Mouse (Mus musculus) megakaryocyte, embryonic 14.5 days (primary cell): ENCODE results near the gene Pfpl. TPM values are rescaled to one million over a fixed set of nuclear protein-coding genes. Genes with fewer than 3 reads are reported as not detected.

Experiments
- H3K27me3 ChIP-seq: replicated peaks from 2 replicates; pipeline ENCODE3; 2012; ENCODE audit warnings: inconsistent platforms
- H3K36me3 ChIP-seq: replicated peaks from 2 replicates; pipeline ENCODE3; 2012; ENCODE audit warnings: low read length, inconsistent platforms, mixed read lengths
- H3K4me1 ChIP-seq: 2 replicates; pipeline ENCODE4 v1.6.1; 2012; ENCODE audit warnings: inconsistent platforms
- H3K4me3 ChIP-seq: replicated peaks from 2 replicates; pipeline ENCODE3; 2012; ENCODE audit warnings: moderate library complexity, mild to moderate bottlenecking, inconsistent platforms
- H3K9me3 ChIP-seq: 2 replicates; pipeline ENCODE4 v1.6.1; 2012; ENCODE audit warnings: inconsistent platforms
- FLI1 ChIP-seq: IDR thresholded peaks from 2 replicates; pipeline ENCODE4 v1.6.1; 2012; ENCODE audit warnings: low read length, inconsistent platforms, mixed read lengths
- GATA1 ChIP-seq: IDR thresholded peaks from 3 replicates; pipeline ENCODE4 v1.6.1; 2012; ENCODE audit warnings: mixed read lengths, low read length, inconsistent platforms, borderline replicate concordance
- polyA plus RNA-seq: library from polyadenylated mRNA; stranded (reverse); fragments of >175 nt; gene quantifications from 2 replicates; pipeline ENCODE4 v1.2.3, GENCODE M21; 2012; ENCODE audit warnings: low replicate concordance; ENCODE audit not compliant: insufficient read depth

Gene Pfpl
- polyA plus RNA-seq, 1 experiment = not detected

DNA sequence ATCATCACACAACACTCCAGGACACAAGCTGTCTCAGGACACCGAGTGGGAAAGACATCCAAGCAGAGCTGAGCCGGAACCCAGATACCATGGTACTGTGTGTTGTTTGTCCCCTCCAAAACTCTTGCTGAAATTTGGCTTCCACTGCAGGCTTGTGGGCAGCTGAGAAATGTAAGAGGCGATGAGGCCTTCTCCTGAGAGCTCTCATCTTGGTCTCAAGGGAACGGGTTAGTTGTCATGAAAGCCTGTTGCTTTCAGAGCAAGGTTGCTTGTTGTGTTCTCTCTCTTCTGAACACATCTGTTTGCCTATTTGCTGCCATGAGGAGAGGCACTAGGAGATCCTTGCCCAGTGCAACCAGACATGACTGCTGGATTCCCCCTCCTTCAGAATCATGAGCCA lies 46.2 kb downstream of the Pfpl start:
- peaks cover 46% of the 10 kb centered on the region for H3K36me3 ChIP-seq
- H3K4me3 ChIP-seq = no peak overlapping the region
- H3K27me3 ChIP-seq = no peaks in the 10 kb centered on the region
- TF ChIP-seq FLI1 = no peak
- no peak for TF ChIP-seq GATA1
- peaks cover 83% of the 10 kb centered on the region for H3K4me1 ChIP-seq
- no peaks in the 10 kb centered on the region for H3K9me3 ChIP-seq

DNA sequence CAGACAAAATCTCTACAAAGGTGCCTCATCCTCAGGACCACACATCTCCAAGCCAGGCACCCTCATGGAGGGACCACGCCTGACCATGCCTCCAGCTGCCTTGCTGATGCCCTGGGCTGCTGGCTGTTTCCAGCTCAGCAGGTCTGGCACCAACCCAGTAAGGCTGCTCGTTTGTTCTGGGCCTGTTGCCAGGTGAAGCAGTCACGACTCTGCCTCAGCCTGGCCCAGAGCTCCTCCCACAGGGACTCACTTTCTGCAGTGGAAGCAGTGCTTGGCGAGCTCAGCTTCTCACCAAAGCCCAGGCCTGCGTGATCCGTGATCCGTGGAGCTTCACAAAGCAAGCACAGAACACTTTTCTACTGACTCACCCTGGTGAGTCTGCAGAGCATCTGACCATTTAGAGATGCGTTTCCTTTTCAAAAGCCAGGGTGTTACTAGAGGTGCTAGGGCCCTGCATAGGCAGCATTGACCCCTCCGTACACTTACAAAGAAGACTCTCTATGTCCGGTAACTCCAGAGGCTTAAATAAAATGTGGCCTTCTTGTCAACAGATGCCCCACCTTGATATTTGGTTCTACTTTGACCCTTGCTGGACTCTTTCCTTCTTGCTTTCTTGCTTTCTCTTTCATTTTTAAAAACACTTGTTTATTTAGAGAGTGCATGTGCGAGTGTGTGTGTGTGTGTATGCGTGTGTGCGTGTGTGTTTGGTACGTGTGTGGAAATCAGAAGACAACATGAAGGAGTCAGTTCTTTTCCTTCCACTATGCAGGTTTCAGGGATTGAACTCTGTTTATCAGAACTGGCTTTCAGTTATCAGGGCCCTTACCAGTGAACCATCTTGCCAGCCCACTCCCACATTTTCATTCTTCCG lies 47.9 kb downstream of the Pfpl start:
- TF ChIP-seq FLI1 (no peak), GATA1 (no peak)
- Histone ChIP-seq H3K36me3 (peaks cover 49% of the 10 kb centered on the region), H3K4me3 (peak overlapping the region; percentile 62), H3K9me3 (no peaks in the 10 kb centered on the region), H3K27me3 (no peaks in the 10 kb centered on the region), H3K4me1 (peaks cover 82% of the 10 kb centered on the region)

DNA sequence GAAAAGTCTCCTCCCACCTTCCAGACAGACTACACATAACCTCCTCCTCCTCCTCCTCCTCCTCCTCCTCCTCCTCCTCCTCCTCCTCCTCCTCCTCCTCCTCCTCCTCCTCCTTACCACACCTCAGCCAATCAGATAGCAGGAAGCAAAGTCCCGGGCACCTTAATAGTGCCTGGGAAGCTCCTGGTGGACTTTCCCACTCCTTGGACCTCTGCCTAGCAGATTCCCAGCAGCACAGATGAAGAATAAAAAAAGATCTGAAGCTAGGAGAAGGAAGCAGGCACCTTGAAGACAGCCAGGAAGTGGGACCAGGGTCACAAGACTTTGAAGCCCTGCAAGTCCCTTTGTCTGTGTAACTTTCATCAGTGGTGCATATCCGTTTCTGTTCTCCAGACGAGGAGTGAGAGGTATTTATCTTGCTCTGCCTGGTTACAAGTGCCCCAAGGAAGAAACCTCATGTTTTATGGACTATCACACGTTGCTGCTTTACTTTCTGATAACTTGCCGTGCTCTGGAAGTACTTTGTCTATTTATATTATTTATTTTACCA lies 49.1 kb downstream of the Pfpl start:
- H3K4me3 ChIP-seq = no peak overlapping the region
- H3K36me3 ChIP-seq = peaks cover 55% of the 10 kb centered on the region
- H3K4me1 ChIP-seq = peaks cover 74% of the 10 kb centered on the region
- no peaks in the 10 kb centered on the region for H3K9me3 ChIP-seq
- H3K27me3 ChIP-seq = no peaks in the 10 kb centered on the region
- TF ChIP-seq GATA1 = no peak
- no peak for TF ChIP-seq FLI1

DNA sequence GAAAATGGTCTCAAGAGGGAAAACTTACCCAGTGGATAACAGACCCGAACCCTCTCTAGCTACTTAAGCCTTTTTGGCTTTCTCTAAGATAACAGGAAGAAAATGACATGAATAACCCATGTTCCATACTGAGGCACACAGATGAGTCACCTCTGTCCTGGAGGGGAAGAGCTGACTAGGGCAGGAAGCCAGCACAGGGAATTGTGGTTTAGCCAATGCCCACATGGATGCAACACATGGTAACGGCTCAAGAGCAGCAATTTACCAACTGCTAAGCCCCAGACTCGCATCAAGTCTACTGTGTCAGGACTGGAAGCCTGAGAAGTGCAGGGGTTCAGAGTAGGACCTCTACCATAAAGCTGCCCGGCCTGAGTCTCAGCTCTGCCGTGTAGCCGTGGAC lies 50.7 kb downstream of the Pfpl start:
- Histone ChIP-seq H3K27me3 (no peaks in the 10 kb centered on the region), H3K9me3 (no peaks in the 10 kb centered on the region), H3K4me1 (peaks cover 70% of the 10 kb centered on the region), H3K36me3 (peaks cover 64% of the 10 kb centered on the region), H3K4me3 (no peak overlapping the region)
- no peak for TF ChIP-seq FLI1
- TF ChIP-seq GATA1 = no peak

Other genes starting within 250 kb of the Pfpl start
- gene Olfr1431, start 227.3 kb upstream of the Pfpl start, polyA plus RNA-seq = not detected in 2 replicates
- not detected in 2 replicates for gene Olfr1432, start 195.3 kb upstream of the Pfpl start, polyA plus RNA-seq
- not detected in 2 replicates for gene Olfr262, start 186.2 kb upstream of the Pfpl start, polyA plus RNA-seq
- not detected in 2 replicates for gene Olfr235, start 166.9 kb upstream of the Pfpl start, polyA plus RNA-seq
- not detected in 2 replicates for gene Olfr1434, start 148.1 kb upstream of the Pfpl start, polyA plus RNA-seq
- not detected in 2 replicates for gene Olfr1436, start 128.8 kb upstream of the Pfpl start, polyA plus RNA-seq
- gene Olfr1437, start 102.8 kb upstream of the Pfpl start, polyA plus RNA-seq = not detected in 2 replicates
- gene Olfr1438-ps1, start 92.0 kb upstream of the Pfpl start, polyA plus RNA-seq = not detected in 2 replicates
- gene Olfr1440, start 40.6 kb upstream of the Pfpl start, polyA plus RNA-seq = not detected in 2 replicates
- not detected in 2 replicates for gene Olfr1441, start 10.5 kb upstream of the Pfpl start, polyA plus RNA-seq
- 6.5 TPM in 1 of 2 replicates, not detected in the other for gene Mpeg1, start 32.9 kb downstream of the Pfpl start, polyA plus RNA-seq
- gene Dtx4, start 73.5 kb downstream of the Pfpl start, polyA plus RNA-seq = 1.9 and 2.5 TPM in 2 replicates
- gene Fam111a, start 117.8 kb downstream of the Pfpl start, polyA plus RNA-seq = 1.7 TPM in 1 of 2 replicates, not detected in the other
- not detected in 2 replicates for gene Gm4952, start 172.1 kb downstream of the Pfpl start, polyA plus RNA-seq
- not detected in 2 replicates for gene Glyat, start 205.4 kb downstream of the Pfpl start, polyA plus RNA-seq
- not detected in 2 replicates for gene Olfr1442, start 242.5 kb downstream of the Pfpl start, polyA plus RNA-seq